Mouse (Mus musculus) forebrain, postnatal 0 days (tissue): ENCODE data around the gene Fcrl1. TPM values are rescaled to one million over a fixed set of nuclear protein-coding genes. Genes with fewer than 3 reads are reported as not detected.

Experiments used
- ATAC-seq: fragments of 200-750 bp; cut with Nextera tagmentation; 2 replicates; pipeline ENCODE4 v1.8.0; 2017; ENCODE audit warnings: mild to moderate bottlenecking, moderate library complexity
- DNase-seq: peaks from one replicate; pipeline ENCODE4 v3.0.0-alpha.2; 2015
- H3K27ac ChIP-seq: fragments of 300-500 bp; sonication (generic); 2 replicates; pipeline ENCODE4 v1.5.1; 2014; ENCODE audit warnings: low read depth, mild to moderate bottlenecking, antibody characterized with exemption, low read length, moderate library complexity, mixed read lengths
- H3K27me3 ChIP-seq: fragments of 300-500 bp; sonication (generic); 2 replicates; pipeline ENCODE4 v1.6.1; 2014; ENCODE audit warnings: mild to moderate bottlenecking, low read length, mixed read lengths; ENCODE audit not compliant: insufficient read depth
- H3K36me3 ChIP-seq: fragments of 300-500 bp; sonication (generic); 2 replicates; pipeline ENCODE4 v1.6.1; 2014; ENCODE audit warnings: mild to moderate bottlenecking, moderate library complexity; ENCODE audit not compliant: insufficient read depth
- H3K4me1 ChIP-seq: fragments of 300-500 bp; sonication (generic); 2 replicates; pipeline ENCODE4 v1.6.1; 2014; ENCODE audit warnings: antibody characterized with exemption; ENCODE audit not compliant: insufficient read depth
- H3K4me2 ChIP-seq: fragments of 300-500 bp; sonication (generic); 2 replicates; pipeline ENCODE4 v1.6.1; 2014; ENCODE audit warnings: low read depth, mild to moderate bottlenecking, moderate library complexity
- H3K4me3 ChIP-seq: fragments of 300-500 bp; sonication (generic); 2 replicates; pipeline ENCODE4 v1.5.1; 2014; ENCODE audit warnings: low read depth, low read length, mixed read lengths
- H3K9ac ChIP-seq: fragments of 300-500 bp; sonication (generic); 2 replicates; pipeline ENCODE4 v1.6.1; 2014; ENCODE audit warnings: mild to moderate bottlenecking
- H3K9me3 ChIP-seq: fragments of 300-500 bp; sonication (generic); 2 replicates; pipeline ENCODE4 v1.6.1; 2016; ENCODE audit warnings: low read length
- CTCF ChIP-seq: sonication (generic); IDR thresholded peaks from 2 replicates; pipeline ENCODE4 v1.5.1; 2016; ENCODE audit warnings: antibody characterized with exemption, control low read depth, low read depth
- WGBS: fragments of 180-500 bp; shearing (Covaris S2); extraction: QIAGEN DNeasy Blood & Tissue Kit; methylation state at CpG from one replicate; pipeline ENCODE4 v1.1.7; 2014; 5-methylcytosine and 5-hydroxymethylcytosine counted together
- polyA plus RNA-seq: library from polyadenylated mRNA; unstranded; fragments of >200 nt; fragmentation: Nextera tagmentation; extraction: Ambion mirVana; gene quantifications from 2 replicates; pipeline ENCODE4 v1.2.1, GENCODE M21; 2015
- total RNA-seq: library from RNA; depleted of rRNA; stranded (reverse); fragments of >200 nt; gene quantifications from 2 replicates; pipeline ENCODE4 v1.2.3, GENCODE M21; 2014

The Fcrl1 gene
- total and polyA plus RNA-seq, 2 experiments from 2014 or later, result 0.10 TPM; not detected in 1

GRCm38 (mm10) chr3:87385105-87385504, 8.9 kb downstream of the Fcrl1 start:
- ATAC-seq (no peak), DNase-seq (no peak)
- Histone ChIP-seq H3K27ac (no peak overlapping the region), H3K4me1 (no peaks in the 10 kb centered on the region), H3K9me3 (no peaks in the 10 kb centered on the region), H3K4me2 (no peak overlapping the region), H3K9ac (no peak overlapping the region), H3K27me3 (no peaks in the 10 kb centered on the region), H3K36me3 (no peaks in the 10 kb centered on the region), H3K4me3 (no peak overlapping the region)
- no peak for TF ChIP-seq CTCF
- 83% methylated on average over 9 of the region's 9 CpGs for WGBS

- H3K27ac ChIP-seq, result no peak overlapping the region
- H3K4me3 ChIP-seq, result no peak overlapping the region
- H3K27me3 ChIP-seq, result no peaks in the 10 kb centered on the region
- ATAC-seq (no peak), DNase-seq (no peak)
- no peaks in the 10 kb centered on the region for H3K9me3 ChIP-seq
- H3K9ac ChIP-seq, result no peak overlapping the region
- H3K36me3 ChIP-seq, result no peaks in the 10 kb centered on the region
- 66% methylated on average over 1 of the region's 1 CpGs for WGBS
- TF ChIP-seq CTCF, result no peak
- no peaks in the 10 kb centered on the region for H3K4me1 ChIP-seq
- H3K4me2 ChIP-seq, result no peak overlapping the region
Observed at GRCm38 (mm10) chr3:87390935-87391334, 14.7 kb downstream of the Fcrl1 start.

GRCm38 (mm10) chr3:87398809-87399208, 22.6 kb downstream of the Fcrl1 start:
- no peak for DNase-seq
- H3K9ac ChIP-seq, result no peak overlapping the region
- TF ChIP-seq CTCF, result no peak
- no peaks in the 10 kb centered on the region for H3K36me3 ChIP-seq
- no peak for ATAC-seq
- H3K4me3 ChIP-seq, result no peak overlapping the region
- no peaks in the 10 kb centered on the region for H3K27me3 ChIP-seq
- H3K27ac ChIP-seq, result no peak overlapping the region
- H3K4me1 ChIP-seq, result no peaks in the 10 kb centered on the region
- 70% methylated on average over 4 of the region's 4 CpGs for WGBS
- H3K9me3 ChIP-seq, result no peaks in the 10 kb centered on the region
- H3K4me2 ChIP-seq, result no peak overlapping the region

GRCm38 (mm10) chr3:87399906-87400305, 23.7 kb downstream of the Fcrl1 start:
- Histone ChIP-seq H3K4me1 (no peaks in the 10 kb centered on the region), H3K27me3 (no peaks in the 10 kb centered on the region), H3K4me3 (no peak overlapping the region), H3K36me3 (no peaks in the 10 kb centered on the region), H3K9ac (no peak overlapping the region), H3K4me2 (no peak overlapping the region), H3K27ac (no peak overlapping the region), H3K9me3 (no peaks in the 10 kb centered on the region)
- ATAC-seq (no peak), DNase-seq (no peak)
- TF ChIP-seq CTCF, result no peak
- WGBS, result 86% methylated on average over 4 of the region's 4 CpGs

- ATAC-seq (no peak), DNase-seq (no peak)
- Histone ChIP-seq H3K27me3 (no peaks in the 10 kb centered on the region), H3K4me1 (no peaks in the 10 kb centered on the region), H3K9ac (no peak overlapping the region), H3K27ac (no peak overlapping the region), H3K36me3 (no peaks in the 10 kb centered on the region), H3K9me3 (no peaks in the 10 kb centered on the region), H3K4me2 (no peak overlapping the region), H3K4me3 (no peak overlapping the region)
- WGBS, result 61% methylated on average over 5 of the region's 5 CpGs
- TF ChIP-seq CTCF, result no peak
Observed at GRCm38 (mm10) chr3:87401321-87401720, 25.1 kb downstream of the Fcrl1 start.

GRCm38 (mm10) chr3:87408171-87408570, 32.0 kb downstream of the Fcrl1 start:
- H3K4me2 ChIP-seq, result no peak overlapping the region
- 28% methylated on average over 4 of the region's 4 CpGs for WGBS

GRCm38 (mm10) chr3:87409196-87409935, 33.2 kb downstream of the Fcrl1 start:
- 83% methylated on average over 4 of the region's 4 CpGs for whole genome bisulfite sequencing
- no peak overlapping the region for H3K4me3 ChIP-seq
- H3K27me3 ChIP-seq, result no peaks in the 10 kb centered on the region
- DNase-seq (no peak), ATAC-seq (peak; percentile 36; the same call in 1 of the 2 replicates)
- H3K9ac ChIP-seq, result no peak overlapping the region
- TF ChIP-seq CTCF, result no peak
- H3K9me3 ChIP-seq, result no peaks in the 10 kb centered on the region
- no peaks in the 10 kb centered on the region for H3K4me1 ChIP-seq
- no peak overlapping the region for H3K4me2 ChIP-seq
- no peak overlapping the region for H3K27ac ChIP-seq
- H3K36me3 ChIP-seq, result no peaks in the 10 kb centered on the region

More at GRCm38 (mm10) chr3:87408171-87408570, 32.0 kb downstream of the Fcrl1 start:
- no peaks in the 10 kb centered on the region for H3K27me3 ChIP-seq
- ATAC-seq (no peak), DNase-seq (no peak)
- no peak overlapping the region for H3K4me3 ChIP-seq
- H3K4me1 ChIP-seq, result no peaks in the 10 kb centered on the region
- TF ChIP-seq CTCF, result 0 out of 2 replicates have a peak, but pooled peaks have one; percentile 16
- H3K36me3 ChIP-seq, result no peaks in the 10 kb centered on the region
- no peaks in the 10 kb centered on the region for H3K9me3 ChIP-seq
- no peak overlapping the region for H3K9ac ChIP-seq
- no peak overlapping the region for H3K27ac ChIP-seq
